Mouse (Mus musculus) cerebellum, postnatal 14 days (tissue): Measurements from ENCODE around the gene Ube2j1.

Source experiments
- DNase-seq, 2 experiments: peaks; one replicate each; pipeline ENCODE4 v3.0.0; 2021; ENCODE audit warnings: mixed read lengths in 2 of 2

Ube2j1 gene

GRCm38 (mm10) chr4:33018361-33018999 lies 12.7 kb upstream of the Ube2j1 start:
- DNase-seq: peak; percentile 94 to 96

GRCm38 (mm10) chr4:33024420-33024819 lies 6.8 kb upstream of the Ube2j1 start:
- no peak for DNase-seq

GRCm38 (mm10) chr4:33029104-33029503 lies 2.1 kb upstream of the Ube2j1 start:
- DNase-seq: no peak

- DNase-seq: peak; percentile 46 to 67
Measured at GRCm38 (mm10) chr4:33030264-33031194, 687 bp upstream of the Ube2j1 start.

- DNase-seq: no peak
Measured at GRCm38 (mm10) chr4:33032045-33032444, 829 bp downstream of the Ube2j1 start.

- DNase-seq: no peak
Measured at GRCm38 (mm10) chr4:33033515-33033914, 2.3 kb downstream of the Ube2j1 start.

- no peak for DNase-seq
Measured at GRCm38 (mm10) chr4:33039826-33040225, 8.6 kb downstream of the Ube2j1 start.

GRCm38 (mm10) chr4:33049601-33050000 lies 18.4 kb downstream of the Ube2j1 start:
- no peak for DNase-seq

- no peak for DNase-seq
Measured at GRCm38 (mm10) chr4:33052055-33052454, 20.8 kb downstream of the Ube2j1 start.

GRCm38 (mm10) chr4:33052650-33053049 lies 21.4 kb downstream of the Ube2j1 start:
- peak in 1 of 2 experiments; percentile 36 for DNase-seq

- no peak for DNase-seq
Measured at GRCm38 (mm10) chr4:33054426-33054825, 23.2 kb downstream of the Ube2j1 start.

- no peak for DNase-seq
Measured at GRCm38 (mm10) chr4:33056317-33056716, 25.1 kb downstream of the Ube2j1 start.

GRCm38 (mm10) chr4:33057890-33058687 lies 26.9 kb downstream of the Ube2j1 start:
- no peak for DNase-seq

- no peak for DNase-seq
Measured at GRCm38 (mm10) chr4:33061158-33061557, 29.9 kb downstream of the Ube2j1 start.

GRCm38 (mm10) chr4:33062981-33063380 lies 31.8 kb downstream of the Ube2j1 start, which contains the start of gene Gabrr2:
Gene Gabrr2, plus strand, starts transcription at chr4:33062999.
- no peak for DNase-seq

GRCm38 (mm10) chr4:33064986-33065385 lies 33.8 kb downstream of the Ube2j1 start:
- no peak for DNase-seq

GRCm38 (mm10) chr4:33066223-33066960 lies 35.2 kb downstream of the Ube2j1 start:
- DNase-seq: no peak

GRCm38 (mm10) chr4:33067331-33067730 lies 36.1 kb downstream of the Ube2j1 start:
- DNase-seq: no peak

- DNase-seq: no peak
Measured at GRCm38 (mm10) chr4:33067826-33068225, 36.6 kb downstream of the Ube2j1 start.

- peak; percentile 90 to 94 for DNase-seq
Measured at GRCm38 (mm10) chr4:33068894-33069293, 37.7 kb downstream of the Ube2j1 start.

GRCm38 (mm10) chr4:33070326-33070725 lies 39.1 kb downstream of the Ube2j1 start:
- no peak for DNase-seq

- DNase-seq: no peak
Measured at GRCm38 (mm10) chr4:33071337-33071736, 40.1 kb downstream of the Ube2j1 start.
